Mouse (Mus musculus): Measurements from ENCODE around the gene Ptk6.

Ptk6 gene

GRCm38 (mm10) chr2:181159771-181160170 lies 42.8 kb downstream of the Ptk6 start:
- no peak for DNase-seq (ENCODE audit: low read depth)

DNA sequence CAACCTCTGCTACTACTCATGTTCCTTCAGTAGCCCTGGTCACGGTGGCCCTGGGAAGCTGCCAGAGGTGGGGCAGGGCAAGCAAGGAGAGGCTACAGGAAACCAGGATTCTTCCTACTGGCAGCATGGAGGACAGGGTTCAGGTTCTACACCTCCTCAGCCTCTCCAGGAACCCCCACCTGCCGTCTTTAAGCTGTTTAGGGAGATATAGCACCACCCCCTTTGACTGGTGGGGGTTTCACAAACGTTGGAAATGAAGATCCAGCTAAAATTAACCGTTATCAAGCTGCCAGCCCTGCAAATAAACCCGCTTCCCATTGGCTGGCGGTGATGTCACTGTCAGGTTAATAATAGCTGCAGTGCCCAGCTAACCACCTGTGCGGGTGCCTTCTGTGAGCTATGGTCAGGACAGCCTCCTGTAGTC lies 43.5 kb downstream of the Ptk6 start:
- no peak for DNase-seq (ENCODE audit: low read depth)

DNA sequence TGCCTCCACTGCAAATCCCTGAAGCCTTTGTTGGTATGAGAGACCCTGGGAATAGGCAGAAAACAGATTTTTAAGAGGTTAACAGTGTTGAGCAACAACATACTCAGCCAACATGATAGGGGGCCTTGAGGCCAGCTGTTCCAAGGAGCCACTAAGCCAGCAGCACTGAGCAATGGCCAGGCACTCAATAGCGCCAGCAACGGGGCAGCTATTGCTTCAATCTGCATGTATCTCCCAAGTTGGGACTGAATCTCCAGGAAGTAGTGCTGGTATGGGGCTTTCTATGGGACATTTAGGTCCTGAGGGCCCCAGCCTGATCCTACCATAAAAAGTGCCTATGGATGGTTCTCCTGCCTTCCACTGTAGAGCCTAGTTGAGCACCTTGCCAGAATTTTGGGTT lies 44.1 kb downstream of the Ptk6 start:
- DNase-seq (ENCODE audit: low read depth) = no peak

- no peak for DNase-seq (ENCODE audit: low read depth)
These were observed 44.8 kb downstream of the Ptk6 start for GRCm38 (mm10) chr2:181157716-181158302.

- no peak for DNase-seq (ENCODE audit: low read depth)
These were observed 45.4 kb downstream of the Ptk6 start for GRCm38 (mm10) chr2:181157180-181157579.

GRCm38 (mm10) chr2:181156248-181157121 lies 46.1 kb downstream of the Ptk6 start, which contains the start of gene Eef1a2:
Gene Eef1a2 (minus strand): TSS chr2:181157014.
- DNase-seq (ENCODE audit: low read depth) = no peak

- no peak for DNase-seq (ENCODE audit: low read depth)
These were observed 46.8 kb downstream of the Ptk6 start for GRCm38 (mm10) chr2:181155801-181156200.

DNA sequence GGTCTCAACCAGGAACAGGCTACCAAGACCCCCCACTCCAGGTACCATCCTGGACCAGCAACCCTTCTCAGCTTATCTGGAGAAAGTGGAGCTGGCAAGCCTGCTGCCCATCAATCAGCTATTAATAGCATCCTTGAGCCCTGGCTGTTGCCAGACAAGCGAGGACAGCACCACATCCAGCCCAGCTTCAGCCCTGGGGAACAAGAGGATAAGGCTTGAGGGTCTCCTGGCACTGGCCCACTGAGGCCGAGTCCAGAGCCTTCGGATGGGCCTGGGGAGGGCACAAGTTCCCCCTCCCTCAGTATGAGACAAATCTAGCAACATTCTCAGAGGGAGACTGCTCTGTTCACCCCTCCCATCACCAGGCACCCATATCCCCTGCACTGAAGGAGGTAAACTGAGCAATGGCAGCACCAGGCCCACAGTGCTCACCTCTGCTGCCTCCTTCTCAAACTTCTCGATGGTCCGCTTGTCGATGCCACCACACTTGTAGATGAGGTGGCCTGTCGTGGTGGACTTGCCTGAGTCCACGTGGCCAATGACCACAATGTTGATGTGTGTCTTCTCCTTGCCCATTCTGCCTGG lies 47.7 kb downstream of the Ptk6 start:
- no peak for DNase-seq (ENCODE audit: low read depth)

DNA sequence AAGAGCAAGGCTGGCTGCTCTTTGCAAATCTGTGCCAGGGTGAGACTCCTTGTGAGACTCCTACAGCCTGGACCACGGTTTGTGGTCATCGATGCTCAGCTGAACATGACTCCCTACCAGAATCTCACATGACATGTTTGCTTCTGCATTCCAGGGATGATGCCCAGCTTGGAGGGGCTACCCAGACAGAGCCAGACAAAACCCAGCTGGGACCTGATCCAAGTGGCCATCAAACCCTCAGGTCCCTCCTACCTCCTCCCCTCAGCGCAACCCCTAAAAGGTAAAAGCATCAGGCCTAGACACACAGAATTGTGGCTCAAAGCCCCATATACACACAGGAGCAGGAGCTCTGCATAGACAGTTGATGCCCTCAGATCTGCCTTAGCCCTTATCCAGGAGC lies 48.2 kb downstream of the Ptk6 start:
- DNase-seq (ENCODE audit: low read depth) = no peak

- no peak for DNase-seq (ENCODE audit: low read depth)
These were observed 48.8 kb downstream of the Ptk6 start for GRCm38 (mm10) chr2:181153837-181154236.

DNA sequence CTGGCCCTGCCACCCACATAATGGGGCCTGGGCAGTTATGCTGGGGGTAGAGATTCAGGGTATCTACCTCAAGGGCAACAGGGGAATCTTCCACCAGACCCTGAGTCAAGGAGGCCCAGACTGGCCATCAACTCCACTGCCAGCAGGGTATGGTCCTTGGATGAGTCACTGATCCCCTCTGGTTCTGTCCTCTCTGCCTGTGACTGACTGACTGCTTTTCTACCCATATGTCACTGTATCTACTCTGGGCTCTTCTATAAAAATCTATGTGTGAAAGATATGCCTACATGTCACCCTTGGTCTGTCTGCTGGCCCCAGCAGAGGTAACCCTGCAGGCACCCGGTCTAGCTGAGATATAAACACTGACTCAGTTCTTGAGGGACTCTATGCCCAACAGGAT lies 49.5 kb downstream of the Ptk6 start:
- DNase-seq (ENCODE audit: low read depth) = no peak

GRCm38 (mm10) chr2:181152701-181153100 lies 49.9 kb downstream of the Ptk6 start:
- DNase-seq (ENCODE audit: low read depth) = no peak

DNA sequence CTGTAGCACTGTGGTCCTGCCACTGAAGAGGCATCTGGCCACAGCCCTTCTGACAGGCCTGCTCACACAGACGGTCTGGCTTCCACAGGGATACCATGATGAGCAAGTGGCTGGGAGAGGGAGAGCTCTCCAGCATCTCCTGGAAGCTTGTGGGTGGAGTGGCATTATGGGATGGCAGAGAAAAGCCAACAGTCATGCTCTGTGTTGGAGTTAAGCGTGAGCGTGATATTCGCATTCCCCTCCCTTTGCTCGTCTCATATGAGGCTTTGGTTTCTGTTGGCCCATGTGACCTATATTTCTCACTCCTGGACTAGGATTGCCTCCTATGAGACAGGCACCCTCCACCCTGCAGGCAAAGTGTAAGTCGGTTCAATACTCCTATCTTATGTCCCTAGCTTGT lies 52.3 kb downstream of the Ptk6 start:
- no peak for DNase-seq (ENCODE audit: low read depth)

DNA sequence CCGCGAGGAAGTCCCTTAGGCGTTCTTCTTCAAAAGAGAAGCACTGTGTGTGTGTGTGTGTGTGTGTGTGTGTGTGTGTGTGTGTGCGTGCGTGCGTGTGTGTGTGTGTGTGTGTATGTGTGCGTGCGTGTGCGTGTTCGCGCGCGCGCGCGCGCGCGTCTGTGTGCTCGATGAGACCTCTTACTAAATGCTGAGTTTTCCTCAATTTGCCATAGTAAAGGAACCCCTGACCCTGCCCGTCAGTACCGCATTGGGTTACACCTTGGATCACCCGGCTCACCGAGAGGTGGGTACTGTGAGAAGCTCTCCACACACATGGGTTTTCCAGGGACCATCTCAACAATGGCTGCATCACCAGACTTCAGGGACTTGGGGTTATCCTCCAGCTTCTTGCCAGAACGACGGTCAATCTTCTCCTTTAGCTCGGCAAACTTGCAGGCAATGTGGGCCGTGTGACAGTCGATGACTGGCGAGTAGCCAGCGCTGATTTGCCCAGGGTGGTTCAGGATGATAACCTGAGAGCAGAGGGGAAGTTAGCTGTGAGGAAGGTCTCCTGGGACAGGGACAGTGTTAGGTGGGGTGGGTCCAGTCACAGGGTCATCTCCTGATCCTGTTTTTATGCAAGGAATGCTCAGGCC lies 54.2 kb downstream of the Ptk6 start:
- DNase-seq (ENCODE audit: low read depth) = no peak

- DNase-seq (ENCODE audit: low read depth) = no peak
These were observed 54.9 kb downstream of the Ptk6 start for GRCm38 (mm10) chr2:181147546-181148317.

- DNase-seq (ENCODE audit: low read depth) = no peak
These were observed 55.5 kb downstream of the Ptk6 start for GRCm38 (mm10) chr2:181146976-181147545.

- DNase-seq (ENCODE audit: low read depth) = no peak
These were observed 57.9 kb downstream of the Ptk6 start for GRCm38 (mm10) chr2:181144675-181145074.
